In the genomic region with DNA sequence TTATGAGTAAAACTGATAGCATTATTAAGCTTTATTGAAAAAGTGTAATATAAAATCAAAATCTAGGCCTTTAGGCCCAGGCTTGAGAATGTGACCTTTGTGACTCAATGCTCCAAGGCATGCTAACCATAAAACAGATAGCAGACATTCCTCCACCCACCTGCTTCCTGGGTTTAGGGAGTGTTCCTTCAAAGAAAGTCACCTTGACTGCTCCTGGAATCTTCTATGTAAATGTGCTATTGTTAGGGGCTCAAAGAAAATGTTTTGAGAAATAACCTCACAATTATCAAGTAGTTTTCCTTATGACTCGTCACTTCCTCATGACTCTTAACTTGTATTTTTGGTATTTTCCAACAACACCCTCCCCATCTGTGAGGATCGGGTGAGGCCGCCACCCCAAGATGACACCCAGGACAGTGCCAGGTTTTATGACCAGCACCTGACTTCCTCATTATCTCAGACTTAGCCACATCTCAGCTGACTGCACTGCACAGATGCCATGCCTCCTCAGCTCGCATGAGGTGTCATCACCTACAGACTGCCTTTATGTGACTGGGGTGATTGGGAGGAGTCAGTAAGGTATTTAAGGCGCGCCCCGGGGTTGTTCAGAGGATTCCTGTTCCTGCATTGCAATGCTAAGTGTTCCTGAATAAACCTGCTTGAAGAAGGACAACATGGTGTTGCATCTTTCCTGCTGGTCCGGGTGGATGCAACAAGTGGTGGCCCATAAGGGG, we compare ENCODE assay signal across 17 mouse cellular contexts.
"Had no signal": no experiment of that assay in that cellular context is flagged by ENCODE, and none has a peak within 500 bp of the region (broad histone marks: within the 10 kb centered on the region; RNA-seq: fewer than 3 reads in every experiment).

No protein-coding gene starts in this region.

- H3K4me3 ChIP-seq: midbrain, embryonic 10.5 days; midbrain, embryonic 12.5 days; myocyte; neural tube, embryonic 13.5 days; neural tube, embryonic 15.5 days had no signal

- H3K4me1 ChIP-seq: midbrain, embryonic 10.5 days; midbrain, embryonic 12.5 days; neural tube, embryonic 13.5 days; neural tube, embryonic 15.5 days had no signal

- H3K27me3 ChIP-seq: midbrain, embryonic 12.5 days; neural tube, embryonic 13.5 days; neural tube, embryonic 15.5 days had no signal

- H3K9ac ChIP-seq: lung, embryonic 14.5 days; midbrain, embryonic 12.5 days; neural tube, embryonic 13.5 days; neural tube, embryonic 15.5 days had no signal

- ATAC-seq: midbrain, embryonic 16.5 days had no signal

- H3K4me2 ChIP-seq: lung, embryonic 14.5 days; midbrain, embryonic 12.5 days; neural tube, embryonic 13.5 days; neural tube, embryonic 15.5 days had no signal

- H3K9me3 ChIP-seq: midbrain, embryonic 12.5 days; neural tube, embryonic 13.5 days; neural tube, embryonic 15.5 days had no signal

- DNase-seq: lung, adult 18-20 months; lung, embryonic 14.5 days; lung, postnatal 10 days; lung, postnatal 4 days; midbrain, embryonic 14.5 days; right cerebral cortex, postnatal 14 days; right cerebral cortex, postnatal 4 days; spleen, adult 18-20 months; thymus, adult 18-20 months; thymus, postnatal 14 days; thymus, postnatal 36 days had no signal

- H3K36me3 ChIP-seq: midbrain, embryonic 10.5 days; midbrain, embryonic 12.5 days; neural tube, embryonic 13.5 days; neural tube, embryonic 15.5 days had no signal

- H3K27ac ChIP-seq: midbrain, embryonic 10.5 days; midbrain, embryonic 12.5 days; neural tube, embryonic 13.5 days; neural tube, embryonic 15.5 days had no signal
